Mouse (Mus musculus) adrenal gland, postnatal 4 days (tissue): ENCODE measurements around the gene Myo3b. TPM values are rescaled to one million over a fixed set of nuclear protein-coding genes. Genes with fewer than 3 reads are reported as not detected.
A peak's percentile ranks its signal among the peaks of the same experiment; 100 is the strongest.

ENCODE experiments used
- DNase-seq, 2 experiments: peaks; one replicate each; pipeline ENCODE4 v3.0.0; 2021 to 2022; ENCODE audit warnings: low spot score in 2 of 2, mixed read lengths in 2 of 2
- total RNA-seq, 2 experiments: library from RNA; stranded (reverse); gene quantifications; 2 replicates each; pipeline ENCODE4 v1.2.3; 2021

Gene Myo3b
- total RNA-seq, 2 experiments from 2014 or later = 0.06 to 0.20 TPM

DNA sequence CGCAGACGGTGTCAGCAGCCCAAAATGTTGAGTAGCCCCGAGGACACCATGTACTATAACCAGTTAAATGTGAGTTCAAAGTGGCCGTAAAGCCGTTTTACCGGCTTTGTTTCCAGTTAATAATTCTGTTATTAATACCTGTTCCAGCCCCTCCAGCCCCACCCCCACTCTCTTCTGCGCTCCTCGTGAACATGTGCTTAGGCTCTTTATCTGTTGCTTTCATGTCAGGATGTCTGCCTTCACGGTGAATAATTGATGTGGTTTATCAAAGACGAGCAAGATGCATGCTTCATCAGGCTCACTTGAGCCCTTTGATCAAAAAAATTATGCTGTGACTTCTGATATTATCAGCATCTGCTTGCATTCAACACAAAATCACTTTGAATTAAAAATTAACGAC lies 386.7 kb downstream of the Myo3b start:
- DNase-seq = no peak

GRCm38 (mm10) chr2:70443035-70443434 lies 404.1 kb downstream of the Myo3b start:
- no peak for DNase-seq

GRCm38 (mm10) chr2:70444141-70444540 lies 405.2 kb downstream of the Myo3b start:
- no peak for DNase-seq

- DNase-seq = no peak
Measured at GRCm38 (mm10) chr2:70456205-70456604, 417.3 kb downstream of the Myo3b start.

GRCm38 (mm10) chr2:70463606-70464005 lies 424.7 kb downstream of the Myo3b start:
- no peak for DNase-seq

DNA sequence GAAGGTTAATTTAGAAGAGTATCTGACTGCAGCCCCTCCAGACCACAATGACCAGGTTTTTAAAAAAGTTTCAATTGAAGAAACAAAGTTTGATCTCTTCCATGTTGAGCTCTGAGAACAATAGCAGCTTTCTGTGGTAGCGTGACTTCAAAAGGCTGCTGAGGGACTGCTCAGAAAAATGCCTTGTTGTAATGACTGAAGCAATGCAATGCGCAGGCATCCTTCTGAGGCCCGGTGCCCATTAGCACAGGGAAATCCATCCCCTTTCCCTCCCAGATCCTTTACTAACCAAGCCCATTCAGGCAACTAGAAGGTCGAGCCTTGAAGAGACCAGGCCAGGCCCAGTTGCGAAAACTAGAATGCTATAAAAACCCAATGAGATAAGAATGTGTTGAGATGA lies 432.2 kb downstream of the Myo3b start:
- DNase-seq = no peak

DNA sequence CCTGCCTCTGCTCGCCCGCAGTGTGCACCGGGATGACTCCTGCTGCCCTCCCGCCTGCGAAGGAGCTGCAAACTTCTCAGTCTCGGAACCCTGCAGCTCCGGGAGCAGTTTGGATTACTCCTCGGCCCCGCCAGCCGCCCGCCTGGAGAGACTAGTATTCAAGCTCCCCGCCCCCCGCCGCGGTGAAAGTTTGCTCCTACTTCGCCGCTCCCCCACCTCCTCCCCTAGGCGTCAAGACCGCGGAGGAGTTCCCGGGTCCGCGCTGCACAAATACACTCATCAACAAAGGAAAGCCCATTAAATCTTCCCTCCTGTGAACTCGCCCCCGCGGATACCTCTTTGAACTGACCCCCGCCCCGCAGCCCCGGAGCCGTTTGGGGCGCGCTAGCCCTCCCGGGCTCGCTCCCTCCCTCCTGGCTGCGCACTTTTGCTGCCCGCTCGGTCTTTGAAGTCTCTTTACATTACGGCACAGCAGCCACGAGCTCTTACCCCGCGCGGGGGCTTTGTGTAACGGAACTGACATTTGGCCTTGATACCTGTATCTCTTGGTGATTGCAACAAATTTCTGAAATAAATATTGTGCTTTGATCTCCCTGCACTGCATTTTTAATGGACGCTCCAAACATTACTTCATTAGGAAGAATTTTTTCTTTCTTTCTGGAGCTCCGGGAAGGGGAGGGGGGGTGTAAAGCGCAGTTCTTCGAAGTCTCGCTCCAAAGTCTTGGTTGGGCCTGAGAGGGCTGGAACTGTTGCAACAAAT lies 433.1 kb downstream of the Myo3b start:
- peak in 1 of 2 experiments; percentile 7 for DNase-seq

Other genes starting within 250 kb of the Myo3b start
- gene Ccdc173, start 249.6 kb upstream of the Myo3b start, total RNA-seq = 1 to 10 TPM; 2.7 to 3.0 TPM
- gene Phospho2, start 249.5 kb upstream of the Myo3b start, total RNA-seq = 10 to 100 TPM; 14.7 to 17.4 TPM
- 10 to 100 TPM; 25.8 to 26.8 TPM for gene Klhl23, start 217.2 kb upstream of the Myo3b start, total RNA-seq
- 100 to 1,000 TPM; 196 to 224 TPM for gene Ssb, start 177.6 kb upstream of the Myo3b start, total RNA-seq
- gene Mettl5, start 153.5 kb upstream of the Myo3b start, total RNA-seq = 10 to 100 TPM; 26.0 to 27.1 TPM
- gene Ubr3, start 141.9 kb upstream of the Myo3b start, total RNA-seq = 10 to 100 TPM; 72.6 to 78.7 TPM